Mouse (Mus musculus) ovary, adult 18-20 months (tissue): ENCODE measurements around the gene Gabrr2.
A peak's percentile ranks its signal among the peaks of the same experiment; 100 is the strongest.

Experiments
- DNase-seq: peaks from one replicate; pipeline ENCODE4 v3.0.0; 2022; ENCODE audit warnings: low spot score, mixed read lengths

The Gabrr2 gene

DNA sequence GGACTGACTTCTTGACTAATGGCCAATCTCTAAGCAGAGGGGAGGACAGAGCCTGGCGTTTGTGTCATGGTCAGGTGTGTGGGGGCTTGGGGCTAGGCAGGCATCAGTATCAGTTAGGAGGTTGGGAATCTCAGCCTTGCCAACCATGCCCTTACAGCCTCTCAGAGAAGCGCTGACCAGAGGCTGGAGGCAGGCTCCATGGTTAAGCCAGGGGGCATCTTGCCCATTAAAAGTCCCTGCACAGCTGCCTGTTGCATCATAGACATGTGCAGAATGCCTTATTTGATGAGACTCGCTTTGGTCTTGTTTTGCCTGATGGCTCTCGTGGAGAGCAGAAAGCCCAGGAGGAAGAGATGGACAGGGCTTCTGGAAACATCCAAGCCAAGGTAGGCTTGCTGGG is at the start of gene Gabrr2:
Gene Gabrr2 (plus strand): TSS at position 19 of the 400 bp plus-strand sequence.
- DNase-seq: no peak

GRCm38 (mm10) chr4:33018361-33018999 is 44.3 kb upstream of the Gabrr2 start:
- DNase-seq: peak; percentile 47

DNA sequence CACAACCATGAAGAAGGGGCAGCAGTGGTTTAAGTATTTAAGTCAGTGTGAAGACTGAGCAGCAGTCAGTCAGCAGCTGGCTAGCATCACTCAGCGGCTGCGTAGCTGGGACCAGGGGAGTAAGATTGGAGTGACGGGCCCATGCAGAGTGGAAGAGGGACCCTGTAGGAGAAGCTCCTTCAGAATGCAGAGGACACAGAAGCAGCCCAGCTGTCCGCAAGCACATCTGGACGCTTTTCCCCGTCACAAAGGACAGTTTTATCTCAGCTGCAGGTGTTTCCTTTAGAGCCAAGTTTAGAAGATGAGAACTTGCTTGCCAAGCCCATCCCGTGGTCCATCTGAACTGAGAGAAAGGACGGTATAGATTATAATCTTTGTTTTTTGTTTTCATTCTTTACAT is 38.4 kb upstream of the Gabrr2 start:
- no peak for DNase-seq

- peak; percentile 10 for DNase-seq
Measured at GRCm38 (mm10) chr4:33029104-33029503, 33.7 kb upstream of the Gabrr2 start.

DNA sequence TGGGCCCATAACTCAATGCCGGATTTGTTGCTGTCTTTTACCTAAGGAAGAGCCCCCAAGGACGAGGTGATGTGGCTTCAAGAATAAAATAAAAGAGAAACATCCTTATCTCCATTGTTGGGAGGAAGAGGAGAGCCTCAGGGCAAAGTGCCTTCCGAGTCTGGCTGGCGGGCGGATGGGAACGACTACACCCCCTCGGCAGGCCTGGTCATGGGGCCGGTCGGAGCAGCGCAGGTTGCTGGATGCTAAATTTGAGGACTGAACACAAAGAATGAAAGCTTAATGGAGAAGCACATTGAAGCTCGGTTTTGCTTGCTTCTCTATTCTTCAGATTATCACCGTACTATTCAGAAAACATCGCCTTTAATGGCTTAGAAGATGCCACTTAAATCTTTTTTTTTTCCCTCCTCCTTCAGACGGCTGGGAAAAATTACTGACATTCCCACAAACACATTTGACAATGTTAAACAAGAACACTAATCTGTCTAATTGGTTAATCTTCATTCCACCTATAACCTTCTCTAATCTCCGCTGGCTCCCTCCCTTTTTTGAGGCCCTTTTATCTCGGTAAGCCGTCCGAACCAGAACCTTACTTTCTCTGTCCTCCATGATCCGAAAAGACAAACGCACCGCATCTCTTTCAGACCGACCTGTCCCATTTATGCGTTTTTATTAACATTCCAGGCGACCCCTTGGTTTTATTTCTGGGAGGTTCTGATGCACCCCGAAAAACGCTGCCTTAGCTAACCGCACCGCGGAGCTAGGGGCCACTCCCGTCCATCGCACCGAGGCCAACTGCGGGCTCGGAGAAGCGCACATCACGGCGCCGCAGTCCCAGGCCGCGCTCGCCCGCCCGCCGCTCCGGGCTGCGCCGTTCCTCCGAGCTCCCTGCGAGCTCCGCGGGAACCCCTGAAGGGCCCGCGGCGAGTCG is 32.3 kb upstream of the Gabrr2 start:
- DNase-seq: no peak

DNA sequence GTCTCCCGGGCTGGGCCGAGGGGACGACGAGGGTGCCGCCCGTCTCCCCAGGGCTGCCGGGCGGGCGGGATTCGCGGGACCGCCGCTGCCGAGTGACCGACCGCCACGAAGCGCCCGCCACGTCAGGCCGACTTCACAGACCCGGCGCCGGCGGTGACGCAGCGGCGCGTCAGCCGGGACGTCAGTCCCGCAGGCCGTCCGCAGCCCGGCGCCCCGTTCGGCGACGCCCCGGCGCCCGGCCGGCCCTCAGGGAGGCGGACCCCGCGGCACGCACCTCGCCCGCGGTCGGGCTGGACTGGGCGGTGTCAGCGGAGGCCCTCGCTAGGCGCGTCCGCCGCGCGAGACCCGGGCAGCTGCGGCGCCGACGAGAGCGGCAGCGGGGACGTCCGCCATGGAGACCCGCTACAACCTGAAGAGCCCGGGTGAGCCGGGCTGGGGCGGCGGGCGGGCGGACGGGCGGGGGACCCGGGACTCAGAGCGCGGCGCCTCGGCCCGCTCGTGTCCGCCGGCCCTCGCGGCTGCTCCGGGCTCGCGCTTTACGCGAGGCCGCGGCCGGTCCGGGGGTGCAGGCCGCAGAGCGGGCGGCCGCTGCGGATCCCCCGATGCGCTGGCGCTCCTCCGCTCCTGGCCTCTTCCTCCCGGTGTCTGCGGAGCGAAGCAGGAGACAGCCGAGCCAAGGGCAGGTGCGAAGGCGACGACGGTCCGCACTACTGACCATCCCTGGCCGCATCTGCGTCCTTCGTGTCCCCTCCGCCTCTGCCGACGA is 31.4 kb upstream of the Gabrr2 start, which contains the start of gene Ube2j1:
Gene Ube2j1 (plus strand): TSS at position 222 of the 766 bp plus-strand sequence.
- DNase-seq: peak; percentile 86

GRCm38 (mm10) chr4:33032045-33032444 is 30.8 kb upstream of the Gabrr2 start:
- DNase-seq: no peak

GRCm38 (mm10) chr4:33033515-33033914 is 29.3 kb upstream of the Gabrr2 start:
- no peak for DNase-seq

DNA sequence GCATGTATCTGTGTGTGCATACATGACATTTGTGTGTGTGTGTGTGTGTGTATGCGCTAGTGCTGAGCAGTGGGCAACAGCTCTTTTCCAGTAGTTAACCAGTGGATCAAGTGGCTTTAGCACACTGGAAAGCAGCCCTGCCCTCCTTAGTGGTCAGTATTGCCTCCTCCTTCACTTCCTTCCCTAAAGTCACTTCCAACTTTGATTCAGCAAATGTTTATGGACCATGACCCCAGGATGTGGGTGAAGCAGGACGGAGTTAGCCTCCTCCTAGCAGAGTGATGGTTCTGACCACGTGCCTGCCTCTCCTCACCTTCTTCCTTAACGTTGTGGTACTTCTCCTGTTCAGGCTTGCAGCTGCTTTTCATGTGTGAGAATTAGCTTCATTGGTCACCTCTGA is 23.0 kb upstream of the Gabrr2 start:
- DNase-seq: no peak

- no peak for DNase-seq
Measured at GRCm38 (mm10) chr4:33049601-33050000, 13.2 kb upstream of the Gabrr2 start.

- no peak for DNase-seq
Measured at GRCm38 (mm10) chr4:33052055-33052454, 10.7 kb upstream of the Gabrr2 start.

DNA sequence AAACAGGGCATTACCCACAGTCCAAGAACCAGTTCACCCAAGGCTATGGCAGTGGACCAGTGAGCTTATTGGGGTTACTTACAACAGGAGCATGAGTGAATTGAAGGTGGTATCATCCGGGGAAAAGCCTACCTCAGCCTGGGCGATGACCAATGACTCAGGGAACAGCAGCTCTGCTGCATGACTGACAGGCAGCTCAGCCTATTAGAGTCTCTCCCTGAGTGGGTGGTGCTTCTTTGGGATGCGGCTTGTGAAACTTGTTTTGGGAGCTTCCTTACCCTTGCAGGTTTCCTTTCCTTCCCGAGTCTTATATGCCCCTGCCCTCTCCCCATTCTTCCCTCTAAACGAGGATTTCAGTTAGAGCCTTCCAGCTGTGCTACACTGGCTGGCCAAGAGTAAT is 10.1 kb upstream of the Gabrr2 start:
- DNase-seq: no peak

DNA sequence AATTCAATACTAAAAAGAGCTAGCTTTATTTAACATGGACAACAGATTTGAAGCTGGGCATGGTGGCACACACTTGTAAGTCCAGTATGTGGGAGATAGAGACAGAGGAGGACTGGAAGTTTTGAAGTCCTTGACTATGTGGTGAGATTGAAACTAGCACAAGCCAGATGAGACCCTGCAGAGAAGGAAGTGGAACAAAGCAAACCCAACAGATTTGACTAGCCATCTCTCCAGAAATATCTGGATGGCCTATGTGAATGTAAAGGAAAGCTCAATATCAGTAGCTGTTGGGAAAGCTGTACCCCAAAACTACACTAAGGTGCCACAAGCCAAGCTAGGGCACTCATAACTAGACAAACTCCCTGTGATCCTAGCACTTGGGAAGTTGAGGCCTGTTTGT is 8.4 kb upstream of the Gabrr2 start:
- DNase-seq: no peak

GRCm38 (mm10) chr4:33056317-33056716 is 6.5 kb upstream of the Gabrr2 start:
- DNase-seq: no peak

- peak; percentile 37 for DNase-seq
Measured at GRCm38 (mm10) chr4:33057890-33058687, 4.7 kb upstream of the Gabrr2 start.

- DNase-seq: no peak
Measured at GRCm38 (mm10) chr4:33061158-33061557, 1.6 kb upstream of the Gabrr2 start.

DNA sequence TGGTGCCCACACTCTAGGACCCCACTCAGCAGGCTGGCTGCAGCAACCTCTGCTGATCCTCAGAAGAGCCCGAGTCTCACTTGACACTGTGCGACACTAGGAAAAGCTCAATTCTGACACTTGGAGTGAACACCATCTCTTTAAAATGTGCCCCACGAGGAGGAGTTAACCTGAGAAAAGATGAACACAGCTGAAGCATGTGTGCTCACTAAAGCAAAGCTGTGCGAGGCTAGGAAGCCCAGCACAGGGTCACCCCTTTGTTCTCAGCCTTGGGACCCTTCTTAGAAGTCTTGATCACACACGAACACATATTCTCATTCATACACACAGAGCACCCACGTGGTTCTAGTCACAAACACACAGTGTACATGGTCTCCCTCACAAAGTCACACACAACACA is 2.2 kb downstream of the Gabrr2 start:
- DNase-seq: no peak

DNA sequence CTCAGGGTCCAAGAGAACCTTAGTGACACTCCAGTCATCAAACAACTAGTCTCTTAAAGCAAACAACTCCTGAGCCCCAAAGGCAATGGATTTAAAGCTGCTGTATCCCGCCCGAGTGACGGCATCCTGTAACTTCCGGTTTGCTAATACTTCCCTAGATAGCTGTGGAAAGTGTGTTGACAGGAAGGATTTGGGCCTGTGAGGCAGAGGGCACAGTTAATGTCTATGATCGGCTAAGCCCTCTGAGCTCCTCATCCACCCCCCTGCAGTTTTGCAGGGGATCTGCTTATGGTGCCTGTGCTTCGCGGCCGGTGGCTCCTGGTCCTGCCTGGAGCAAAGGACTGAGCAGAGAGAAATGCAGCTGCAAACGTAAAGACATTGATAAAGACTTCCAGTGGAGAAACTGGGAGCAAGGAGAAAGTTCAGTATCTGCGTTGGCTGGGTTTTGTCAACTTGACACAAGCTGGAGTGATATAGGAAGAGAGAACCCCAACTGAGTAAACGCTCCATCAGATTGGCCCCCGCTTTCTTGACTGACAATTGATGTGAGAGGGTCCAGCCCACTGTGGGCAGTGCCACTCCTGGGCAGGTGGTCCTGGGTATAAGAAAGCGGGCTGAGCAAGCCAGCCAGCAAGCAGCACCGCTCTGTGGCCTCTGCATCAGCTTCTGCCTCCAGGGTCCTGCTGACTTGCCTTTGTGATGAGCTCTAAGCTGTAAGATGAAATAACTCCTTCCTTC is 3.6 kb downstream of the Gabrr2 start:
- DNase-seq: no peak

GRCm38 (mm10) chr4:33067331-33067730 is 4.5 kb downstream of the Gabrr2 start:
- no peak for DNase-seq

DNA sequence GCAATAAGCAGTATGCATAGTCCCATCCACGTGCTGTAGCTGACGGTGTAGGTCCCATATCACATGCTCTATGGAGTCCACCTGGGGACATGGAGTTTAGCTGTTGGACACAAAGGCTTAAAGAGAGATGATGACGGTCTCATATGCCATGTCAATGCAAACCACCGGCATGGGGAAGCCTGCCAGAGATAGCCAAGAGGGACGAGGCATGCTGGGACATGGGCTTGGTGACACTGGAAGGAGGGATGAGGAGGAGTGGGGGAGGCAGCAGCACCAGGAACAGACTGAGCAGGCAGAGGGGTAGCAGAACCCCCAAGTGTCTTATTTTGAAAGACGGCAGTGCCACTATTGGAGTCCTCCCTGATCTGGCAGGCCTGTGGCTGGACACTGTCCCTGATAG is 5.0 kb downstream of the Gabrr2 start:
- no peak for DNase-seq

DNA sequence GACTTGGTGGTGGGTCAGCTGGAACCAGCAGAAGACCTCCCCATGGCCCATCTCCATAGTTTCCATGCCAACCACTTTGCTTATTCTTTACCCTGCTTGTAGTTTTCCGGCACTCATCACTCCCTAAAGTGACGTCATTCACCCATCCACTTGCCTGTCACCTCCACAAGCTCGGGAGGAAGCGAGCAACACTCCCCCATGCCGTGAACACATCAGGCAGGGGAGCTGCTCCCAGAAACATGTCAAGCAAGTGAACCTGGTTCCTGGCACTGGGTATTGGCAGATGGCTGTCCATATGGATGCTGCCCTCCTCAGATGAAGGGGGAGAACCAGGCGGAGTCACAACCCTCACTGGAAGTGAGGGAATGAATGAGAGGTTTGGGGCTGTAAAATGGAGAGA is 6.1 kb downstream of the Gabrr2 start:
- no peak for DNase-seq
